Mouse (Mus musculus) G1E-ER4 (cell line): ENCODE measurements around the gene Pck1. TPM values are rescaled to one million over a fixed set of nuclear protein-coding genes. Genes with fewer than 3 reads are reported as not detected.

Experiments
- GATA1 ChIP-seq: IDR thresholded peaks from one replicate; pipeline ENCODE4 v1.8.0; 2012; ENCODE audit warnings: low read length, inconsistent platforms
- polyA plus RNA-seq: library from polyadenylated mRNA; stranded (reverse); fragments of >175 nt; gene quantifications from 2 replicates; pipeline ENCODE4 v1.2.3, GENCODE M21; 2012

Pck1 gene
- polyA plus RNA-seq, 1 experiment = not detected

GRCm38 (mm10) chr2:173177951-173178350 is 25.1 kb downstream of the Pck1 start:
- no peak for TF ChIP-seq GATA1

- no peak for TF ChIP-seq GATA1
These were observed 26.2 kb downstream of the Pck1 start for GRCm38 (mm10) chr2:173179046-173179445.

DNA sequence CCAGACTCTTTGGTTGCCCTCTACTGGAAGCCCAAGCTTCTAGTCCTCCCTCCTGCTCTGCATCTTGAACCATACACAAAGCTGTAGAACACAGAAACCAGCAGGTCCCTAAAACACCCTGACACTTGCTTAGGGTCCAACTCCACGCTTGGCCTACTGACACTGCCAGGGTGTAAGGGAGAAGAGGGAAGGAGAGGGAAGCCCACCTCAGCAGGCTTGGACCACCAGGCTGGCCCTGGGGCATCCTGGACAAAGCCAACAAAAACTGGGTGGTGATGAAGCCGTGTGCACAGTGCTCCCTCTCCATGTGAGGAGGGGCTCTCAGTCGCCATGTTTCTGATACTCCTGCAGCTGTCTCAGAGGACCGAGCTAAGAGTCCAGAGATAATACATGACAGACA is 27.2 kb downstream of the Pck1 start:
- no peak for TF ChIP-seq GATA1

- TF ChIP-seq GATA1 = no peak
These were observed 28.0 kb downstream of the Pck1 start for GRCm38 (mm10) chr2:173180721-173181388.

DNA sequence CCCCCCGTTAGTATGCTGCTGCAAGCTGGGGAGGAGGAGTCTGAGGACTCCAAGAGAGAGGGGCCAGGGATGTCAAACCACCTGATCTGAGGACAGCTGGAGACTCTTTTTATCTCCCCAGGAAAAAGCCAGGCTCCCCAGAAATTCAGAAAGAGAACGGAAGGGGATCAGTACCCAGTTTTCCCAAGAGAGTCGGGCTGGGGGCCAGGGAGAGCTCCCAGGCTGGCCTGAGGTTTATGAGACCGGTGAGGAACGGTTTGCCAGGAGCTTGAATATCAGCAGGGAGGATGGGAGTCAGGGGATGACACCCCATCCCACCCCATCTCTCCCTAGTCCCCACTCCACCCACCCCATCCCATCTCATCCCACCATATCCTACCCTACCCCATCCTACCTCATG is 28.6 kb downstream of the Pck1 start:
- no peak for TF ChIP-seq GATA1

GRCm38 (mm10) chr2:173181901-173182300 is 29.1 kb downstream of the Pck1 start:
- TF ChIP-seq GATA1 = no peak

DNA sequence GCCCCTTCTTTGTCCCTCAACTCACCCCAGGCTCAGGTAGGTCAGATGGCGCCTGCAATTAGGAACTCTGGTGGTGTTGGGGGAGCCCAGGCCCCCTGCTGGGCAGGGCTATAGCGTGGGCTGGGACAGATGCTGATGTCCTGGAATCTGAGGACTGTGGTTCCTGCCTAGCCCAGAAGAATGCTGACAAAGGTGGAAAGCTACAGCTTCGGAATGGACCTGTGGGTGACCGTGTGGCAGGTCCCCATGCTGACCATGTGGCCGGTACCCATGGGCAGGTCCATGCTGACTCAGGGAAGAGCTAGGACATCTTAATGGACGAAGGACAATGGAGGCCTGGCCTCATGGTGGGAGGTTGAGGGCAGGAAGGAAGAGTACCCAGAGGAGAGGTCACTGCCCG is 29.9 kb downstream of the Pck1 start:
- TF ChIP-seq GATA1 = no peak

DNA sequence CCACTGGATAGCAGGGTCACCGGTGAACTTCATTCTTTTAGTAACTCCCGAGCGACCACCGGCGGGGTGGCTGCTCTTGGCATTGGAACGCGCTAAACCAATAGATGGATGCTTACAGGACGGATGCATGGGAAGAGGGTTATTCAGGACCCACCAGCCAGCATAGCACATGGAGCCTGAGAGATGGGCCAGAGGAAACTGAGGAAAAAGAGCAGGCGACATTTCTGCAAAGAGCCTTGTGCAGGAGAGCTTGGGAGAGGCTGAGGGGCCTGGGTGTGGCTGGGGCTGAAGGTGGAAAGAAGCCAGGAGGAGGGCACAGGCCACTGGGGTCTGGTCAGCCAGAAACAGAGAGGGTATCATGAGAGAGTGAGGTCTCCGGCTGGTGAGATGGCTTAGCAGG is 30.5 kb downstream of the Pck1 start:
- TF ChIP-seq GATA1 = no peak

DNA sequence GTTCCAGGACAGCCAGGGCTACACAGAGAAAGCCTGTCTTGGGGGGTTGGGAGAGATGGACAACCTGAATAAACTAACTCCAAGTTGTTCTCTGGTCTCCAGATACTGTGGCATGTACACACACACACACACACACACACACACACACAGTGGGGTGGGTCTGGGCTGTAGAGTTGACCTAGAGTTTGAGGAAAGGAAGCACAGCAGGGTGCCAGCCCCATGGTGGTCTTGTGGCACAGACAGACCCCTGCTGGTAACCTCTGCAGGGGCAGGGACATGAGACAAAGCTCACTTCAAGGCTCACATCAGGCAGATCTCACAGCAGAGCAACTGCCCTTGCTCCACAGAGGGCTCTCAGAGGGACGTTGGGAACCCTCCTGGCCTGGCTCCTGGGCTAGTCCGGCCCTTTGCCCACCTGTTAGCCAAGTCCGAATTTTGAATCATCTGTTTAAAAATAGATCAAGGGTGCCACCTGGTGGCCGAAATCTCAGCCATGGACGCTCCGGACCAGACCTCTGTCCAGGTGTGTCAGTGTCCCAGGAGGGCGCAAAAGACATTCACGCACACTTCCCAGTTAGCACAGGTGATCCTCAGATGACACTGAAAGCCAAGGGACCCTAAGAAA is 31.1 kb downstream of the Pck1 start:
- TF ChIP-seq GATA1 = no peak

DNA sequence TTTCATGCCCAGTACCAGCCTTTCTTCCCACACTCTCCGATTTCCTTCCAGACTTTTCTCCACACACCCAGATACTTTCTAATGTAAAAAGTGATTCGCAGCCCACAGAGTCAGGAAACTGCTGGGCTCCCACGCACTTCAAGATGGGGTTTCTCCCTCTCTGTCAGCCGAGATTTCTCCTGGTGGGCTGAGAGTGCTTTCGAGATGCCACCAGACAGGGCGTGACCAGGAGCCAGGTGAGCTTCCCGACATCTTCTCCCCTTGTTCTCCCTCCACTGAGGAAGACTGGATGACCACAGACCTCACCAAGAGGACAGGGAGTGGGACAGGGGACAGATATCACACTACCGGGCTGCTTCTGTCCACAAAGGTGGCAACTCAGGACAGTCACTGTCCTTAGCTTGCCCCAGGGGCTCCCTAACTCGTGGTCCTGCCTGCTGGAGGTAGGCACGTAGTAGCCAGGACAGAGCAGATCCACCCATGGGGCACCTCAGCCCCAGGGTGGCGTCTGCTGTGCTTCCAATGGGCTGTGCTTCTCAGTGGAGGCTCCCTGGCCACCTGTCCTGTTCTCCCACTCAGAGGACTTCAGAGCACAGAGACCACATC is 31.7 kb downstream of the Pck1 start:
- no peak for TF ChIP-seq GATA1

DNA sequence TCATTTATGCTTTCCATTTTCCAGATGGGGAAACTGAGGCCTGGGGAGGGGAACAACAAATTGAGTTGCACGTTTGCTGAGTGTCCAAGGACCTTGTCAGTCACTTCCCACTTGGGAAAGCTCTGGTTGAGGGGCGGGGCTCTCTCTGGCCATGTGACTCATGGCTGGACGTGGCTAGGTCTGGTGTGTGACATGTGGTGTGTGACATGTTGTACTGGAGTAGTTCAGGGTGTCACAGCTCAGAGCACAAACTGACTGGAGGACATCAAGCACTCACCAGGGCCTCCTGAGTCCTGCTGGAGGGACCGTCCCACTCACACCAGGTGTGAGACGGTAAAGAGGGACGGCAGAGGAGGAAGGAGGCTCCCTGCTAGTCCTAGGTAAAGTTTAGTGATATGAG is 32.4 kb downstream of the Pck1 start:
- no peak for TF ChIP-seq GATA1

GRCm38 (mm10) chr2:173186047-173186943 is 33.4 kb downstream of the Pck1 start:
- no peak for TF ChIP-seq GATA1

DNA sequence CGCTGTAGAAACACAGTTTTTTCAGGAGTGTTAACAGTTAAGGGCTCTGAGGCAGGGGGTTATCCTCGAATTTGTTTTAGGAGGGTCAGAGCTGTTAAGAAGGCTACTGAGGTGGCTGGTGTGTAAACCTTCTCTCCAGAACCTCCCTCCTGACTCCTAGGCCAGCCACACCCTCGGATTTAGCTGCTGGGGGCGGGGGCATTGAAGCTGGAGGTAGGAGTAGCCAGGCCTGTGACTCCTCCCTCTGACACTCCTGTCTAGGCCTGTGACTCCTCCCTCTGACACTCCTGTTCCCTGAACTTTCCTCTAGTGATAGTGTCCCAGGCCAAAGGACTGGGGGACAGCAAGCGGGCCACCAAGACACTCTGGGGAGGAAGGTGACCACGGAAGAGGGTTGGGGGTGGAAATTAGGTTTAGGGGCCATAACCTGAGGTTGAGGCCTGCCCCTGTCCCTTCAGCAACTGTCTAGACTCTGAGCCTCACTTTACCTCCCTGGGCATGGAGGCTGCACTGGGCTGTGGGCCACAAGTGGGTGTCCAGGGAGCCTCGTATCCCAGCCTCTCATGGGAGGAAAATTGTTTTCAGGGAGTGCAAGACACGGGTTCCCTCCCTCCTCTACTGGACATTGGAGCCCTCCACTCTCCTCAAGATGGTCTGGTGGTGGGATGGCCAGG is 34.5 kb downstream of the Pck1 start:
- no peak for TF ChIP-seq GATA1

DNA sequence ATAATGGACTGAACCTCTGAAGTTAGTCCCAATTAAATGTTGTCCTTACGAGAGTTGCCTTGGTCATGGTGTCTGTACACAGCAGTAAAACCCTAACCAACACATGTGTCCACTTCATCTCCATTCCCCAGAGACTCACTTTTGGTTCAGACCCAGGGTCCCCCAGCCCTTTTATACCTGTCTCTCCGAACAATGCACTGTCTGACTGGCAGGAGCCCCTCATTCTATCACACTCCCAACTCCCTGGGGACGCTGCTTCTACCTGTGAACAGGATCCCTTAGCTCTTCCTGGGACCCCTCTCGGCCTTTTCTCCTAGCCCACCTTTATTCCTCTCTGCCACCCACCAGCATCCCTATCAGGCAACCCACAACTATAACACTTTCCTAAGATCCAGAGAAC is 41.9 kb downstream of the Pck1 start:
- no peak for TF ChIP-seq GATA1

GRCm38 (mm10) chr2:173202924-173203689 is 50.3 kb downstream of the Pck1 start:
- no peak for TF ChIP-seq GATA1
